Mouse (Mus musculus) bone marrow macrophage, adult 2 months (primary cell): ENCODE results near the gene Dio2.

Experiments
- CTCF ChIP-seq: IDR thresholded peaks from 2 replicates; pipeline ENCODE4 v1.5.1; 2012; ENCODE audit warnings: low read depth, mild to moderate bottlenecking, low read length, moderate library complexity
- POLR2A ChIP-seq: IDR thresholded peaks from 2 replicates; pipeline ENCODE4 v1.6.1; 2012; ENCODE audit warnings: mild to moderate bottlenecking, low read depth, low read length, borderline replicate concordance

GRCm38 (mm10) chr12:90738388-90739223 is at the start of gene Dio2:
- TF ChIP-seq CTCF (no peak), POLR2A (no peak)
